Mouse (Mus musculus): ENCODE results near the gene Banf1. TPM values are rescaled to one million over a fixed set of nuclear protein-coding genes. Genes with fewer than 3 reads are reported as not detected.

Banf1 gene
- total RNA-seq, 2 experiments from 2014 or later, result 176 to 194 TPM

GRCm38 (mm10) chr19:5323801-5324200, 43.2 kb downstream of the Banf1 start:
- DNase-seq, result no peak
- intact Hi-C loops (cut with DNase I), result no loop called here

Other genes with a start within 250 kb of the Banf1 start
- 100 to 1,000 TPM; 155 to 159 TPM for gene Klc2, start 248.6 kb downstream of the Banf1 start, total RNA-seq (2021)
- 10 to 100 TPM; 90.7 to 92.6 TPM for gene Pacs1, start 94.0 kb downstream of the Banf1 start, total RNA-seq (2021)
- 100 to 1,000 TPM; 188 to 203 TPM for gene Sf3b2, start 71.7 kb downstream of the Banf1 start, total RNA-seq (2021)
- 10 to 100 TPM; 60.0 to 60.3 TPM for gene Gal3st3, start 68.8 kb downstream of the Banf1 start, total RNA-seq (2021)
- gene Catsper1, start 31.4 kb downstream of the Banf1 start, total RNA-seq (2021), result not detected
- 10 to 100 TPM in 1 of 2 experiments, 1 to 10 TPM in 1; 6.9 to 10.4 TPM for gene Cst6, start 17.6 kb downstream of the Banf1 start, total RNA-seq (2021)
- gene Eif1ad, start 427 bp downstream of the Banf1 start, total RNA-seq (2021), result 10 to 100 TPM; 23.0 to 25.8 TPM
- gene Sart1, start 21.5 kb upstream of the Banf1 start, total RNA-seq (2021), result 100 to 1,000 TPM in 1 of 2 experiments, 10 to 100 TPM in 1; 84.2 to 101 TPM
- not detected for gene Tsga10ip, start 35.4 kb upstream of the Banf1 start, total RNA-seq (2021)
- 100 to 1,000 TPM; 256 to 263 TPM for gene Drap1, start 57.8 kb upstream of the Banf1 start, total RNA-seq (2021)
- 10 to 100 TPM; 49.9 to 51.7 TPM for gene AI837181, start 58.0 kb upstream of the Banf1 start, total RNA-seq (2021)
- not detected for gene Fosl1, start 80.4 kb upstream of the Banf1 start, total RNA-seq (2021)
- 10 to 100 TPM; 20.8 to 21.6 TPM for gene Ccdc85b, start 90.7 kb upstream of the Banf1 start, total RNA-seq (2021)
- gene Fibp, start 93.4 kb upstream of the Banf1 start, total RNA-seq (2021), result 100 to 1,000 TPM; 124 to 139 TPM
- 1 to 10 TPM; 1.3 to 2.1 TPM for gene Ctsw, start 101.3 kb upstream of the Banf1 start, total RNA-seq (2021)
- gene Efemp2, start 106.8 kb upstream of the Banf1 start, total RNA-seq (2021), result 10 to 100 TPM; 23.7 to 25.4 TPM
- gene Mus81, start 121.2 kb upstream of the Banf1 start, total RNA-seq (2021), result 10 to 100 TPM; 40.2 to 43.7 TPM
- 1,000 to 10,000 TPM; 2,142 to 2,227 TPM for gene Cfl1, start 123.3 kb upstream of the Banf1 start, total RNA-seq (2021)
- gene 1700020D05Rik, start 136.6 kb upstream of the Banf1 start, total RNA-seq (2021), result 1 to 10 TPM; 9.3 to 9.6 TPM
- gene Snx32, start 143.4 kb upstream of the Banf1 start, total RNA-seq (2021), result 10 to 100 TPM; 64.8 to 67.7 TPM
- not detected for gene Ovol1, start 193.5 kb upstream of the Banf1 start, total RNA-seq (2021)
- 10 to 100 TPM; 11.6 to 12.2 TPM for gene Ap5b1, start 200.9 kb upstream of the Banf1 start, total RNA-seq (2021)
- gene Rnaseh2c, start 234.7 kb upstream of the Banf1 start, total RNA-seq (2021), result 10 to 100 TPM; 47.3 to 49.7 TPM
- gene Kat5, start 243.1 kb upstream of the Banf1 start, total RNA-seq (2021), result 10 to 100 TPM; 84.6 to 98.4 TPM

All from left cerebral cortex, postnatal 4 days (tissue).